Mouse (Mus musculus): ENCODE measurements at regions not wholly inside any gene's neighbourhood (a gene's known extent, or its start where the extent isn't known, plus 50 kb on each side); places are given as distances from the start of the nearest gene placed in this dataset.
"Not testable (repeated sequence)": the region's sequence is repeated elsewhere in the genome, so short reads cannot be mapped to it uniquely, and the experiment has no call there.

DNA sequence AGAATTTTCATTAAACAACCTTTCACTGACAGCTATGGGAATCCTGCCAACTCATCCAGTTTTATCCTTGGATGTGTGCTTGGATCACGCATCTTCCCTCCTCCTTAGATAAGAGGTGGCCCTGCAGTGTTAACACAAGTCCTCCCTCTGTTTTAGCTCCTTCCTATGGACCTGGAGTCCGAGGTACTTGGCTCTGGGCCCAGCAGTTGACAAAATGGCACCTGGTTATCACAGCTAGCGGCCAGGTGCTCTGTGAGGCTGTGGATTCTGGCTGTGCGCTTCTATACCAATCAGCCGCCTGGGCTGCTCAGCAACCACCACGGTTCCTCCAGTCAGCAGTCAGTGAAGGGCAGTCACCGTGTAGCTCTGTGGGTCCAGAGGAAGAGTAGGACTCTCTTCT lies 157.4 kb downstream of the Prdm2 start:
- 78% methylated on average over 7 of the region's 7 CpGs for WGBS

DNA sequence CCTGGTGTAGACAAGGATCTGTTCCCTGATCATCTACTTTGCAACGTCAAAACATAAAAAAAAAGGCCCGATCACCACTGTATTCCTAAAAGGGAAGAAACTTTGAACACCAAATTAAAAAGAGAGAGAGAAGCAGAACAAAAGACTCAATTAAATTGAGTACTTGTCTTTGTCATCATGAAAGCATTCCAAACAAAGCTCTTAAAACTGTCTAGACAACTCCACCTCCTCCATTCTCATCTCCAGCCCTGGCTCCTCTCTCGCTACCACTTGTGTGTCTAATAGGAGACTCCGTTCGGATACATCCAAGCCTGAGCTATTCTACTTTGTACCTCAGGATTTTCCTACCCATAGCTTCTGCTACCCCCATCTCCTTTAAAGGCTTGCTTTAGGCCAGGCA lies 159.8 kb downstream of the Prdm2 start:
- WGBS, result 88% methylated on average over 5 of the region's 5 CpGs
- Histone ChIP-seq H3K4me1 (ENCODE audit: control insufficient read depth, insufficient read depth, low read length) (no peaks in the 10 kb centered on the region), H3K4me3 (replicated peaks; ENCODE audit: control insufficient read depth, low read depth, low read length) (no peak overlapping the region), H3K27ac (ENCODE audit: control insufficient read depth, insufficient read depth, low read depth, low read length, poor library complexity) (no peak overlapping the region)
- TF ChIP-seq POLR2A (IDR thresholded peaks at IDR 0.05; ENCODE audit: borderline replicate concordance, control insufficient read depth, low read depth, low read length) (no peak), CTCF (IDR thresholded peaks at IDR 0.05; ENCODE audit: control insufficient read depth, insufficient read depth, low read length) (no peak)

More for the DNA sequence above, 157.4 kb downstream of the Prdm2 start:
- no peaks in the 10 kb centered on the region for H3K4me1 ChIP-seq (ENCODE audit: control insufficient read depth, insufficient read depth, low read length)
- H3K27ac ChIP-seq (ENCODE audit: control insufficient read depth, insufficient read depth, low read depth, low read length, poor library complexity), result no peak overlapping the region
- no peak overlapping the region for H3K4me3 ChIP-seq (replicated peaks; ENCODE audit: control insufficient read depth, low read depth, low read length)
- TF ChIP-seq CTCF (IDR thresholded peaks at IDR 0.05; ENCODE audit: control insufficient read depth, insufficient read depth, low read length) (no peak), POLR2A (IDR thresholded peaks at IDR 0.05; ENCODE audit: borderline replicate concordance, control insufficient read depth, low read depth, low read length) (no peak)

DNA sequence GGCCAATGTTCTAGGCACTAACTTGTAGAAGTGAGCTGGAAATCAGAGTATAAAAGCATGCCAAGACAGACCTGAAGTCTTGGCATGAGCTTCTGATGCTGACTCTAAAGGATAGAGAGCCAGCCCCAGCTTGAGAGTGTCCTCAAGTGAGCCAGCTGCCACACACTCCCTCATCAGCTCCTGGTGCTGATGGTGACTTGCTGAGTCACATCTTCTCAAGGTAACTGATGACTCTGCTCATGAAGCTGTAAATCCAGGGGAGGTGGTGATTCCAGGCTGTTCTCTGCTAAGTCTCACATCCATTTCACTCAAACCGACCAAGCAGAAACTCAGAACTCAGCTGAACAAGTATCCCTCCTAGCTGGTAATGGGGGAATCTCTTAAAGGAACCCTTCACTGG lies 161.6 kb downstream of the Prdm2 start:
- H3K27ac ChIP-seq (ENCODE audit: control insufficient read depth, insufficient read depth, low read depth, low read length, poor library complexity), result no peak overlapping the region
- no peaks in the 10 kb centered on the region for H3K4me1 ChIP-seq (ENCODE audit: control insufficient read depth, insufficient read depth, low read length)
- WGBS, result 84% methylated on average over 1 of the region's 1 CpGs
- TF ChIP-seq CTCF (IDR thresholded peaks at IDR 0.05; ENCODE audit: control insufficient read depth, insufficient read depth, low read length) (no peak), POLR2A (IDR thresholded peaks at IDR 0.05; ENCODE audit: borderline replicate concordance, control insufficient read depth, low read depth, low read length) (no peak)
- H3K4me3 ChIP-seq (replicated peaks; ENCODE audit: control insufficient read depth, low read depth, low read length), result no peak overlapping the region

DNA sequence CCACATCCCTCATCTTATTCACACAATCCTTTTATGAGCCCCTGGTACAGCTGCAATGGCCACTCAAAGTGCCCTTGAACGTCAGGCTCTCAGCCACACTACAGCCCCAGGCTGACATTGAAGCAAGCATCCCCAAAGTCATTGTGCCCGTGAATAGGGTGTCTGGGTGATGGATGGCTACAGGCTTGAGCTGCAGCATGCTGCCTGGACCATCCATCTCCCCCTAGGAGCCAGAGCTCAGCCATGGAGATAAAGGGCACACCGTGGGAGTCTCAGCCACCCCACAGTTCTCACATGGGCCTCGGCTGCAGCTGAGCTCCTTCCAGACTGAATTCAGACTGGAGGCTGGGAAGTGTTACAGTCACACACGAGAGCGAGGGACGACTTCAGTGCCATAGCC lies 167.6 kb downstream of the Prdm2 start:
- Histone ChIP-seq H3K27ac (ENCODE audit: control insufficient read depth, insufficient read depth, low read depth, low read length, poor library complexity) (no peak overlapping the region), H3K4me3 (replicated peaks; ENCODE audit: control insufficient read depth, low read depth, low read length) (no peak overlapping the region), H3K4me1 (ENCODE audit: control insufficient read depth, insufficient read depth, low read length) (no peaks in the 10 kb centered on the region)
- 57% methylated on average over 7 of the region's 7 CpGs for WGBS
- TF ChIP-seq POLR2A (IDR thresholded peaks at IDR 0.05; ENCODE audit: borderline replicate concordance, control insufficient read depth, low read depth, low read length), result no peak
- TF ChIP-seq CTCF (IDR thresholded peaks at IDR 0.05; ENCODE audit: control insufficient read depth, insufficient read depth, low read length), result no peak

DNA sequence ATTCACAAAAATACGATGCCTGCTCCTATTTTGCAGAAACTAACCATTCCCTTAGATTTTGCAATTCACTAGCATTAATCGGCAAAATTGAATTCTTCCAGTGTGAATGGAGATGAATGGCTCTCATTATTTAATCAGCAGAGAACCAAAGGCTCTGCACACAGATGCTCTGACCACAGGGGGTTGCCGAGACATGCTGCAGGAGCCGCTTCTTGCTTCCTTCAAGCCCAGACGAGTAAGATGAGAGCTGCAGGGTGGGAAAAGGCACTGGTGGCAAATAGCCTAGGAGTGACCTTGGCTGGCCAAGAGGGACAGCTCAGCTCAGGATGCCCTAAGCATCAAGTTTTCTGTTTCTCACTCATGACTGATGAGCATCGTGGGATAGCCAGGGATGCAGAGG lies 170.0 kb downstream of the Prdm2 start:
- TF ChIP-seq CTCF (IDR thresholded peaks at IDR 0.05; ENCODE audit: control insufficient read depth, insufficient read depth, low read length) (no peak), POLR2A (IDR thresholded peaks at IDR 0.05; ENCODE audit: borderline replicate concordance, control insufficient read depth, low read depth, low read length) (no peak)
- Histone ChIP-seq H3K4me3 (replicated peaks; ENCODE audit: control insufficient read depth, low read depth, low read length) (no peak overlapping the region), H3K4me1 (ENCODE audit: control insufficient read depth, insufficient read depth, low read length) (no peaks in the 10 kb centered on the region), H3K27ac (ENCODE audit: control insufficient read depth, insufficient read depth, low read depth, low read length, poor library complexity) (no peak overlapping the region)
- WGBS, result 70% methylated on average over 6 of the region's 6 CpGs

DNA sequence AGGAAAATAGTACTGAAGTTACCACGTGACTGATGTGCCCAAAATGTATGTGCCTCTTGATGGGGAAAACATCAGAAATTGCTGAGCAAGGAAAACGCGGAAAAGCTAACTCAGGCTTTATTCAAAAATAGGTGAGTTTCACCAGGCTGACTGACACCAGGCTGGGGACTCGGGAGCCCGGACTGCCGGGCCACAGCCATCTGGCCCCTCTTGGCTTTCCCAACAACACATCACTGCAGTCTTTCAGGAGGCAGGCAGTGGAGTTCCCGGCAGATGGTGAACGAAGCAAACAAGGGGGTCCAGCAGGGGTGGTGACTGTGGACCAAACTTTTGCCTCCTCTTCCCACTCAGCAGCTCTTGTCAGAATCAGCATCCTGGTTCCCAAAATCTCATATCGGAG lies 174.2 kb downstream of the Prdm2 start:
- TF ChIP-seq CTCF (IDR thresholded peaks at IDR 0.05; ENCODE audit: control insufficient read depth, insufficient read depth, low read length), result no peak
- TF ChIP-seq POLR2A (IDR thresholded peaks at IDR 0.05; ENCODE audit: borderline replicate concordance, control insufficient read depth, low read depth, low read length), result no peak
- H3K4me3 ChIP-seq (replicated peaks; ENCODE audit: control insufficient read depth, low read depth, low read length), result no peak overlapping the region
- 74% methylated on average over 9 of the region's 9 CpGs for WGBS
- H3K27ac ChIP-seq (ENCODE audit: control insufficient read depth, insufficient read depth, low read depth, low read length, poor library complexity), result no peak overlapping the region
- no peaks in the 10 kb centered on the region; the same call in 1 of the 2 replicates for H3K4me1 ChIP-seq (ENCODE audit: control insufficient read depth, insufficient read depth, low read length)

DNA sequence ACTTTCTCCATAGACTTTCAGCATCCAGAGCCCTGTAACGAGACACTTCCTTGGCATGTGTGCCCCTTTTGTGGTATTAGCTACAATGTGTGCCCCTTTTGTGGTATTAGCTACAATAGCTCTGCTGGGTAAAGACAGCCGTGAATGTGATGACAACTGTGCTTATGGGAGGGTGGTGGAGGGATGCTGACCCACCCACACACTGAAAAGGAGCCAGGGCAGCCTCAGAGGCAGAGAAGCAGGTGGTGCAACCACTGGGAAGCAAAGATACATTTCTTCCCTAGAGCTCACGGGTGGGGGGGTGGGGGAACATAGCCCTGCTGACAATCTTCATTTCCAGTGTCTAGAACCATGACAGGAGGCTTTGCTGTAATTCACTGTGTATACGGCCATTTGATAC lies 176.1 kb downstream of the Prdm2 start:
- Histone ChIP-seq H3K27ac (ENCODE audit: control insufficient read depth, insufficient read depth, low read depth, low read length, poor library complexity) (no peak overlapping the region), H3K4me1 (ENCODE audit: control insufficient read depth, insufficient read depth, low read length) (no peaks in the 10 kb centered on the region; the same call in 1 of the 2 replicates), H3K4me3 (replicated peaks; ENCODE audit: control insufficient read depth, low read depth, low read length) (no peak overlapping the region)
- WGBS, result 50% methylated on average over 4 of the region's 4 CpGs
- TF ChIP-seq POLR2A (IDR thresholded peaks at IDR 0.05; ENCODE audit: borderline replicate concordance, control insufficient read depth, low read depth, low read length) (no peak), CTCF (IDR thresholded peaks at IDR 0.05; ENCODE audit: control insufficient read depth, insufficient read depth, low read length) (no peak)

DNA sequence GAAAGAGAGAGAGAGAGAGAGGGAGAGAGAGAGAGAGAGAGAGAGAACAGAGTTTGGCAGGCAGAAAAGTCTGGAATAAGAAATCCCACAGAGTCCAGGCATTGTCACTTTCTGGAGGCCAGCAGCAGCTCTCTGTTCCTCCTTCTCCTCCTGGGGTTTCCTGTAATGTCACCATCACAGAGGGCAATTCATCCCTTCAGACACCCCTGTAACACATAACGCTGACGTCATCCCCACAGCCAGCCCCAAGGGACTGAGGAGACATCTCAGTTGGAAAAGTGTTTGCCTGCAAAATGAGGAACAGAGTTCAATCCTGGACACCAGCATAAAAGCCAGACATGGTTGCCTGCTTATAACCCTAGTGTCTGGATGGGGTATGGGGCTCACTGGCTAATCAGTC lies 177.7 kb downstream of the Prdm2 start:
- not testable (repeated sequence) for H3K27ac ChIP-seq (ENCODE audit: control insufficient read depth, insufficient read depth, low read depth, low read length, poor library complexity); H3K4me1 ChIP-seq (ENCODE audit: control insufficient read depth, insufficient read depth, low read length); H3K4me3 ChIP-seq (replicated peaks; ENCODE audit: control insufficient read depth, low read depth, low read length)
- WGBS, result 14% methylated on average over 2 of the region's 2 CpGs

DNA sequence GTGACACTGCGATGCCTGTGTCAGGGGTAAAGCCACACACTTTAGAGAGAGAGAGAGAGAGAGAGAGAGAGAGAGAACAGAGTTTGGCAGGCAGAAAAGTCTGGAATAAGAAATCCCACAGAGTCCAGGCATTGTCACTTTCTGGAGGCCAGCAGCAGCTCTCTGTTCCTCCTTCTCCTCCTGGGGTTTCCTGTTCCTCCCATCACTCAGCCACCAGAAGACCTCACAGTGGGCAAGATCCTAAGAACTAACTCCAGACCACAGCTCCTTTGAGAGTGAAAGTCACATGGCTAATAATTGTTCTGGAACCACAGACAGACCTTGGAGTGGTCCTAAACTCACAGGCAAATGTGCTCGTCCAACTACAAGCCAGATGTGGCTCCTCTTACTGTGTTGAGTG lies 178.5 kb downstream of the Prdm2 start:
- H3K27ac ChIP-seq (ENCODE audit: control insufficient read depth, insufficient read depth, low read depth, low read length, poor library complexity); H3K4me3 ChIP-seq (replicated peaks; ENCODE audit: control insufficient read depth, low read depth, low read length); H3K4me1 ChIP-seq (ENCODE audit: control insufficient read depth, insufficient read depth, low read length): not testable (repeated sequence)
- 62% methylated on average over 2 of the region's 2 CpGs for WGBS

DNA sequence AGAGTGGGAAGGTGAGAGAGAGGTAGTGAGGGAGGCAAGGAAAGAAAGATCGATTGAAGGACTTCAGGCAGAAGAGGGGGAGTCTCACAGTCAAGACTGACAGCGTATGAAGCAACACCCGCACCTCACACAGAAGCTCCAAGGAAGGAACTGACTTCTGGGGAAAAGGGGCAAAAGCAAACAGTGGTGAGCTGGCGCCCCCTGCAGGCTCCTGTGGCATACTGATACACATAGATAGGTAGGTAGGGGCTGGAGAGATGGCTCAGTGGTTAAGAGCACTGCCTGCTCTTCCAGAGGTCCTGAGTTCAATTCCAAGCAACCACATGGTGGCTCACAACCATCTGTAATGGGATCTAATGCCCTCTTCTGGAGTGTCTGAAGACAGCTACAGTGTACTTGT lies 183.0 kb downstream of the Prdm2 start:
- H3K27ac ChIP-seq (ENCODE audit: control insufficient read depth, insufficient read depth, low read depth, low read length, poor library complexity); H3K4me1 ChIP-seq (ENCODE audit: control insufficient read depth, insufficient read depth, low read length); H3K4me3 ChIP-seq (replicated peaks; ENCODE audit: control insufficient read depth, low read depth, low read length): not testable (repeated sequence)
- WGBS, result 46% methylated on average over 4 of the region's 4 CpGs
